Mouse (Mus musculus): ENCODE results near the gene B3gat3. TPM values are rescaled to one million over a fixed set of nuclear protein-coding genes. Genes with fewer than 3 reads are reported as not detected.

Gene B3gat3
- polyA plus RNA-seq, 1 experiment = 136 TPM

- DNase-seq (ENCODE audit: low read depth) = peak; percentile 64
- 0 out of 2 replicates have a peak, but pooled peaks have one; percentile 25 for TF ChIP-seq CTCF (IDR thresholded peaks at IDR 0.05; ENCODE audit: borderline replicate concordance, extremely low read depth, insufficient read depth, insufficient read length)
- TF ChIP-seq POLR2A (IDR thresholded peaks at IDR 0.05; ENCODE audit: borderline replicate concordance, extremely low read depth, insufficient read depth, insufficient read length, poor library complexity, severe bottlenecking) = no peak
These were observed 9.3 kb downstream of the B3gat3 start, which contains the start of the genes Rom1 and Eml3 for GRCm38 (mm10) chr19:8929224-8930088. Gene Rom1, minus strand, starts transcription at chr19:8929356. Gene Eml3, plus strand, starts transcription at chr19:8929552.

DNA sequence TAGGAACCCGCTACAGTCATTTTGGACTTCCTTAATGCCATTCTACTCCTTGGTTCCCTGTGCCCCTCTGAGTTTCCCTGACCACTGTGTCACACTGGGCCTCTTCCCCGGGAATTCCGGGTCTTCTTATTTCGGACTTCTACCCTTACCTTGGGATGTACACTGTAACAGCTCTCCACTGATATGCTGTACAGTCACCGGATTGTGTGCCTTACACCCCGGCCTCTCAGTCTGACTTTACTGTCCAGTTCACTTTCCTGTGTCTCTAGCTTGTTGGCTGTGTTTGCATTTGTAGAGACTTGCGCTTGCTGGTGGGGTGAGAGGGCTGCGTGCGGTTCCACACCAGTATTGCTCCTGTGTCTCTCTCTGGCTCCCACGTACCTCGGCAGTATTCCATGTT, 9.9 kb downstream of the B3gat3 start:
- DNase-seq (ENCODE audit: low read depth) = no peak
- TF ChIP-seq POLR2A (IDR thresholded peaks at IDR 0.05; ENCODE audit: borderline replicate concordance, extremely low read depth, insufficient read depth, insufficient read length, poor library complexity, severe bottlenecking) (no peak), CTCF (IDR thresholded peaks at IDR 0.05; ENCODE audit: borderline replicate concordance, extremely low read depth, insufficient read depth, insufficient read length) (no peak)

- DNase-seq (ENCODE audit: low read depth) = no peak
- TF ChIP-seq POLR2A (IDR thresholded peaks at IDR 0.05; ENCODE audit: borderline replicate concordance, extremely low read depth, insufficient read depth, insufficient read length, poor library complexity, severe bottlenecking) = no peak
- TF ChIP-seq CTCF (IDR thresholded peaks at IDR 0.05; ENCODE audit: borderline replicate concordance, extremely low read depth, insufficient read depth, insufficient read length) = no peak
These were observed 10.6 kb downstream of the B3gat3 start for GRCm38 (mm10) chr19:8930771-8931170.

DNA sequence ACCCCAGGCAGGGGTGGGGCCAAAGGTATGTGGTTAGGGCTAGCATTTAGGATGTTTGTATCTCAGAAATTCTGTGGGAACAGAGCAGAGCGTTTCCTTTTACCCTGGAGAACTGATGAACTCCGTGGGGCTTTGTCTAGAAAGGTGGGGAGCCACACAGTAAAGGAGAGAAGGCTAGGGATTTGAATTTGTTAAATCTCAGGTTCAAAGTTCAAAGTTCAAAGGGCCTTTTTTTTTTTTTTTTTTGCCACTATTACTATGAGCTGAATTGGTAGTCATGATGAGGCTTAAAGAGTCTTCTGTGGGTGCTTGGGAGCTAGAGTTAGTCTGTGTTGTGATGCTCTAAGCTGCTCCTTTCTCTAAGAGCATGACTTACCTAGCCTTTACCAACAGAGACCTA, 16.6 kb downstream of the B3gat3 start:
- no peak for DNase-seq (ENCODE audit: low read depth)
- TF ChIP-seq POLR2A (IDR thresholded peaks at IDR 0.05; ENCODE audit: borderline replicate concordance, extremely low read depth, insufficient read depth, insufficient read length, poor library complexity, severe bottlenecking) (no peak), CTCF (IDR thresholded peaks at IDR 0.05; ENCODE audit: borderline replicate concordance, extremely low read depth, insufficient read depth, insufficient read length) (no peak)

GRCm38 (mm10) chr19:8940526-8941133, 20.5 kb downstream of the B3gat3 start:
- no peak for TF ChIP-seq CTCF (IDR thresholded peaks at IDR 0.05; ENCODE audit: borderline replicate concordance, extremely low read depth, insufficient read depth, insufficient read length)
- TF ChIP-seq POLR2A (IDR thresholded peaks at IDR 0.05; ENCODE audit: borderline replicate concordance, extremely low read depth, insufficient read depth, insufficient read length, poor library complexity, severe bottlenecking) = no peak
- no peak for DNase-seq (ENCODE audit: low read depth)

GRCm38 (mm10) chr19:8941136-8941514, 21.0 kb downstream of the B3gat3 start:
- TF ChIP-seq CTCF (IDR thresholded peaks at IDR 0.05; ENCODE audit: borderline replicate concordance, extremely low read depth, insufficient read depth, insufficient read length) = no peak
- TF ChIP-seq POLR2A (IDR thresholded peaks at IDR 0.05; ENCODE audit: borderline replicate concordance, extremely low read depth, insufficient read depth, insufficient read length, poor library complexity, severe bottlenecking) = no peak
- DNase-seq (ENCODE audit: low read depth) = no peak

GRCm38 (mm10) chr19:8941515-8942217, 21.5 kb downstream of the B3gat3 start, which contains the start of gene Mta2:
Gene Mta2, plus strand, starts transcription at chr19:8941875.
- TF ChIP-seq CTCF (IDR thresholded peaks at IDR 0.05; ENCODE audit: borderline replicate concordance, extremely low read depth, insufficient read depth, insufficient read length) (no peak), POLR2A (IDR thresholded peaks at IDR 0.05; ENCODE audit: borderline replicate concordance, extremely low read depth, insufficient read depth, insufficient read length, poor library complexity, severe bottlenecking) (peak; percentile 20; the same call in 1 of the 2 replicates)
- peak; percentile 99 for DNase-seq (ENCODE audit: low read depth)

DNA sequence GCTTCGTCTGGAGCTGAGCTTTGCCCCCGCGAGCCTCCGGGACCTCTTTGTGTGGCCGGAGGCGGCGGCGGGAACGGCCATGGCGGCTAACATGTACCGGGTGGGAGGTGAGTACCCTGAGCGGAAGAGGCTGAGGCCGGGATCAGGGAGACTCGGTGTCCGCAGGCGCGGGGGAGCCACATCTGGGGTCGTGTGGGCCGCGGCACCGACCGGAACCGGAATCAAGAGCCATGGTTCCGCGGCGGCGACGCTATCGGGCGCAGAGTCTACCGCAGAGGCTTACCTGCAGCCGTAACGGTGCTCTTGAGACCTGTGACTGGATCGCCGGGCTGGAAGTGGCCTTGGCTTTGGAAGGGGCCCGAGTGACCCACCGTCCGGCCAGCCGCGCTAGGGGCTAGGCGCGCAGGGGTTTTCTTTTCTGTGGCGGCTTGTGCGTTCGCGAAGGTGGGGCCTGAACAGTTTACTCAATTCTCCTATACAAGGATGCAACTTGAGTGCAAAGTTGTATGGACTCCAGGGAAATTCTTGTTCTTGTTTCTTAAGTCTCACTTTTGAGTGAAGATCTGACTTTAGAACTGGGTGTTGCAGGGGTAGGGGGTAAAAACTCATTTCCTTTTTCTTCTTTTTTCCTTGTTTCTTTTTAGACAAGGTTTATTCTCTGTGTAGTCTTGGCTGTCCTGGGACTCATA, 22.2 kb downstream of the B3gat3 start:
- TF ChIP-seq POLR2A (IDR thresholded peaks at IDR 0.05; ENCODE audit: borderline replicate concordance, extremely low read depth, insufficient read depth, insufficient read length, poor library complexity, severe bottlenecking) = no peak
- TF ChIP-seq CTCF (IDR thresholded peaks at IDR 0.05; ENCODE audit: borderline replicate concordance, extremely low read depth, insufficient read depth, insufficient read length) = no peak

GRCm38 (mm10) chr19:8943047-8943446, 22.9 kb downstream of the B3gat3 start:
- no peak for TF ChIP-seq POLR2A (IDR thresholded peaks at IDR 0.05; ENCODE audit: borderline replicate concordance, extremely low read depth, insufficient read depth, insufficient read length, poor library complexity, severe bottlenecking)
- no peak for TF ChIP-seq CTCF (IDR thresholded peaks at IDR 0.05; ENCODE audit: borderline replicate concordance, extremely low read depth, insufficient read depth, insufficient read length)
- no peak for DNase-seq (ENCODE audit: low read depth)

More for the DNA sequence above, 22.2 kb downstream of the B3gat3 start:
- no peak for DNase-seq (ENCODE audit: low read depth)

DNA sequence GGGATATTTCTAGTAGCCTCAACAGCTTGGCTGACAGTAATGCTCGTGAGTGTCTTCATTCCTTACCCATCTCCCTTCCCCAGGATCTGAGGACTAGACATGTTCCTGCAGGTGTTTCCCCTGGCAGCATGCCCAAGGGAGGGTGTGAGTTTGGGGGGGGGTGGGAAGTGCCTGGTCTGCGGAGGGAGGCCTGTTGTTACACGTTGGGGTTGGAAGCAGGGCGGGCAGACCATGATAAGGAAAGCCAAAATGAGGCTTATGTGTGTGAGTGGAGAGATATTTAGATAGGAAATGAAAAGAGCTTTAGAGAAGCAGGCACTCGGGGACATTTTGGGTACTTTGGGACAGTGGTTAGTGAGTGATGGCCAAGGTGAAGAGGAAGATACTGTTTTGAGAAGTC, 23.9 kb downstream of the B3gat3 start:
- TF ChIP-seq POLR2A (IDR thresholded peaks at IDR 0.05; ENCODE audit: borderline replicate concordance, extremely low read depth, insufficient read depth, insufficient read length, poor library complexity, severe bottlenecking) (no peak), CTCF (IDR thresholded peaks at IDR 0.05; ENCODE audit: borderline replicate concordance, extremely low read depth, insufficient read depth, insufficient read length) (no peak)
- peak; percentile 21 for DNase-seq (ENCODE audit: low read depth)

Data from brain, embryonic 14.5 days (tissue).